ENCODE assay signal across 17 mouse cellular contexts in genomic region chr10:79595590-79595929, GRCm38 (mm10). TPM values are rescaled to one million over a fixed set of nuclear protein-coding genes. Genes with fewer than 3 reads are reported as not detected.
DNase-seq lines count a peak whose midpoint lies in the region; ATAC-seq and TF ChIP-seq lines count a peak whose summit lies in the region.
"Had no signal": no experiment of that assay in that cellular context is flagged by ENCODE, and none has a peak within 500 bp of the region (broad histone marks: within the 10 kb centered on the region; RNA-seq: fewer than 3 reads in every experiment).

No protein-coding gene starts in this region.

- no peak for TF ChIP-seq EP300 in CH12.LX (IDR thresholded peaks at IDR 0.05; ENCODE audit: low read length)

- DNase-seq in hindbrain, embryonic 11.5 days (ENCODE audit: low spot score): no peak
- no peak for DNase-seq in hindbrain, embryonic 10.5 days (ENCODE audit: low spot score)
- peak; percentile 86 for DNase-seq in liver, adult 2 months (ENCODE audit: extremely low read depth, low read depth, low spot score)
- DNase-seq in CH12.LX (ENCODE audit: extremely low read depth): no peak
- DNase-seq in ovary, postnatal 10 days (ENCODE audit: low spot score): no peak

- no peak overlapping the region for H3K4me3 ChIP-seq in hindbrain, embryonic 11.5 days (ENCODE audit: low read depth, low read length)
- H3K4me3 ChIP-seq in hindbrain, embryonic 10.5 days: no peak overlapping the region
- no peak overlapping the region for H3K4me3 ChIP-seq in liver, adult 2 months (ENCODE audit: insufficient read depth, low read depth, low read length)
- no peak overlapping the region for H3K4me3 ChIP-seq in liver, embryonic 12.5 days
- H3K4me3 ChIP-seq in CH12.LX (replicated peaks in 1 of 3; ENCODE audit: low read depth in 2 of 3, low read length in 2 of 3, poor library complexity in 1 of 3): no peak overlapping the region
- no peak overlapping the region for H3K4me3 ChIP-seq in hindbrain, embryonic 16.5 days (ENCODE audit: low read length)
- H3K4me3 ChIP-seq: embryonic facial prominence, embryonic 12.5 days; lung, embryonic 15.5 days had no signal

- peak; percentile 47; the same call in 1 of the 2 replicates for ATAC-seq in hindbrain, embryonic 11.5 days (ENCODE audit: low FRiP score)
- ATAC-seq in liver, embryonic 12.5 days: no peak
- peak; percentile 28; the same call in 1 of the 2 replicates for ATAC-seq in hindbrain, embryonic 16.5 days

- H3K4me1 ChIP-seq in hindbrain, embryonic 11.5 days (replicated peaks; ENCODE audit: control insufficient read depth, insufficient read depth, low read length): no peaks in the 10 kb centered on the region
- H3K4me1 ChIP-seq in hindbrain, embryonic 10.5 days (replicated peaks): peaks cover 9% of the 10 kb centered on the region; the same call in 1 of the 2 replicates
- peaks cover 6% of the 10 kb centered on the region; the same call in 1 of the 2 replicates for H3K4me1 ChIP-seq in liver, adult 2 months (ENCODE audit: control insufficient read depth, insufficient read depth, low read length)
- H3K4me1 ChIP-seq in liver, embryonic 12.5 days: peaks cover 8% of the 10 kb centered on the region; the same call in 1 of the 2 replicates
- peaks cover 7 to 12% of the 10 kb centered on the region in 2 experiments for H3K4me1 ChIP-seq in CH12.LX (ENCODE audit: control insufficient read depth in 1 of 2, insufficient read depth in 2 of 2)
- H3K4me1 ChIP-seq in hindbrain, embryonic 16.5 days (ENCODE audit: control insufficient read depth, insufficient read depth, low read depth, low read length): no peaks in the 10 kb centered on the region
- H3K4me1 ChIP-seq: embryonic facial prominence, embryonic 12.5 days; lung, embryonic 15.5 days had no signal

- H3K27me3 ChIP-seq in hindbrain, embryonic 11.5 days (ENCODE audit: control insufficient read depth, insufficient read depth, low read length): 0 out of 2 replicates have a peak, but pooled peaks cover 4% of the 10 kb centered on the region
- peaks cover 23% of the 10 kb centered on the region for H3K27me3 ChIP-seq in hindbrain, embryonic 10.5 days (ENCODE audit: insufficient read depth, poor library complexity, severe bottlenecking)
- H3K27me3 ChIP-seq in liver, adult 2 months (ENCODE audit: control insufficient read depth, insufficient read depth, low read length): no peaks in the 10 kb centered on the region
- H3K27me3 ChIP-seq in liver, embryonic 12.5 days (replicated peaks): peaks cover 29% of the 10 kb centered on the region; the same call in 1 of the 2 replicates
- H3K27me3 ChIP-seq in CH12.LX (replicated peaks): peaks cover 61% of the 10 kb centered on the region
- H3K27me3 ChIP-seq in hindbrain, embryonic 16.5 days (replicated peaks; ENCODE audit: control insufficient read depth, insufficient read depth, low read length): peaks cover 3% of the 10 kb centered on the region

- TF ChIP-seq POLR2A in liver, adult 2 months (IDR thresholded peaks at IDR 0.05; ENCODE audit: extremely low read depth, insufficient read depth, low read length): no peak
- no peak for TF ChIP-seq POLR2A in CH12.LX (IDR thresholded peaks at IDR 0.05; ENCODE audit: low read depth, low read length)

- in situ Hi-C loops in CH12.LX (cut with MboI; ENCODE audit: low pct_ligation_motif_present, low pct_unique_long_range_greater_than_20kb, low sequenced_read_pairs): loop anchor here (5.0 kb wide), 1 partner anchor 52 kb away; the partner anchor contains the start of gene Odf3l2

- H3K27ac ChIP-seq in hindbrain, embryonic 11.5 days (ENCODE audit: low read depth, low read length): no peak overlapping the region
- H3K27ac ChIP-seq in hindbrain, embryonic 10.5 days: no peak overlapping the region
- H3K27ac ChIP-seq in liver, adult 2 months (replicated peaks; ENCODE audit: insufficient read depth, low read depth, low read length): peak overlapping the region; percentile 78
- no peak overlapping the region for H3K27ac ChIP-seq in liver, embryonic 12.5 days
- H3K27ac ChIP-seq in CH12.LX (ENCODE audit: insufficient read depth, low read depth): no peak overlapping the region
- no peak overlapping the region for H3K27ac ChIP-seq in hindbrain, embryonic 16.5 days (ENCODE audit: low read depth, low read length)
- H3K27ac ChIP-seq: embryonic facial prominence, embryonic 12.5 days; lung, embryonic 15.5 days had no signal

- H3K4me2 ChIP-seq in hindbrain, embryonic 11.5 days (replicated peaks; ENCODE audit: low read depth, low read length): no peak overlapping the region
- H3K4me2 ChIP-seq in liver, embryonic 12.5 days: no peak overlapping the region
- H3K4me2 ChIP-seq in CH12.LX (ENCODE audit: insufficient read depth, low read depth, poor library complexity, severe bottlenecking): 0 out of 2 replicates have a peak overlapping the region, but pooled peaks have one; percentile 10
- no peak overlapping the region for H3K4me2 ChIP-seq in hindbrain, embryonic 16.5 days (ENCODE audit: low read length)
- H3K4me2 ChIP-seq: embryonic facial prominence, embryonic 12.5 days; lung, embryonic 15.5 days had no signal

- dilution Hi-C loops in CH12.LX (cut with MboI; ENCODE audit: extremely low pct_ligation_motif_present, extremely low pct_unique_long_range_greater_than_20kb, low sequenced_read_pairs): no loop called here

- H3K79me2 ChIP-seq in liver, adult 2 months (ENCODE audit: control insufficient read depth, insufficient read depth, low read length): no peaks in the 10 kb centered on the region
- no peaks in the 10 kb centered on the region for H3K79me2 ChIP-seq in CH12.LX (replicated peaks; ENCODE audit: control insufficient read depth, extremely low read depth, insufficient read depth, poor library complexity, severe bottlenecking)

- TF ChIP-seq RAD21 in CH12.LX (IDR thresholded peaks at IDR 0.05; ENCODE audit: low read depth, low read length): no peak

- H3K36me3 ChIP-seq in hindbrain, embryonic 11.5 days (ENCODE audit: control insufficient read depth, insufficient read depth, low read length): no peaks in the 10 kb centered on the region
- no peaks in the 10 kb centered on the region for H3K36me3 ChIP-seq in hindbrain, embryonic 10.5 days
- no peaks in the 10 kb centered on the region for H3K36me3 ChIP-seq in liver, adult 2 months (ENCODE audit: control insufficient read depth, insufficient read depth, low read length)
- no peaks in the 10 kb centered on the region for H3K36me3 ChIP-seq in liver, embryonic 12.5 days
- no peaks in the 10 kb centered on the region for H3K36me3 ChIP-seq in CH12.LX (replicated peaks in 1 of 2; ENCODE audit: control insufficient read depth in 1 of 2, insufficient read depth in 1 of 2, low read length in 1 of 2)
- no peaks in the 10 kb centered on the region for H3K36me3 ChIP-seq in hindbrain, embryonic 16.5 days (ENCODE audit: control insufficient read depth, insufficient read depth, low read length)
- H3K36me3 ChIP-seq: embryonic facial prominence, embryonic 12.5 days; lung, embryonic 15.5 days had no signal

- TF ChIP-seq CTCF in liver, adult 2 months (IDR thresholded peaks at IDR 0.05; ENCODE audit: low read depth, low read length): no peak
- no peak for TF ChIP-seq CTCF in CH12.LX (conservative IDR thresholded peaks at IDR 0.05 in 1 of 2, IDR thresholded peaks at IDR 0.05 in 1 of 2; ENCODE audit: low read depth in 2 of 2, low read length in 2 of 2)

- WGBS in hindbrain, embryonic 11.5 days: 64% methylated on average over 8 of the region's 8 CpGs
- WGBS in hindbrain, embryonic 10.5 days: 59% methylated on average over 8 of the region's 8 CpGs
- 11% methylated on average over 8 of the region's 8 CpGs for WGBS in liver, adult 2 months
- 41% methylated on average over 8 of the region's 8 CpGs for WGBS in liver, embryonic 12.5 days (ENCODE audit: insufficient replicate concordance)
- 59% methylated on average over 8 of the region's 8 CpGs for WGBS in hindbrain, embryonic 16.5 days

- H3K9ac ChIP-seq in hindbrain, embryonic 11.5 days (ENCODE audit: low read depth, low read length): no peak overlapping the region
- H3K9ac ChIP-seq in liver, adult 2 months (ENCODE audit: low read depth, low read length): peak overlapping the region; percentile 40; the same call in 1 of the 2 replicates
- no peak overlapping the region for H3K9ac ChIP-seq in liver, embryonic 12.5 days
- no peak overlapping the region for H3K9ac ChIP-seq in CH12.LX (ENCODE audit: insufficient read depth, low read depth)
- H3K9ac ChIP-seq in hindbrain, embryonic 16.5 days (ENCODE audit: low read depth, low read length): no peak overlapping the region
- H3K9ac ChIP-seq: embryonic facial prominence, embryonic 12.5 days; lung, embryonic 15.5 days had no signal

- no peaks in the 10 kb centered on the region for H3K9me3 ChIP-seq in hindbrain, embryonic 11.5 days (ENCODE audit: control insufficient read depth, low read length)
- H3K9me3 ChIP-seq in hindbrain, embryonic 10.5 days: no peaks in the 10 kb centered on the region
- H3K9me3 ChIP-seq in liver, embryonic 12.5 days (replicated peaks): no peaks in the 10 kb centered on the region
- peaks cover 6% of the 10 kb centered on the region for H3K9me3 ChIP-seq in CH12.LX (replicated peaks; ENCODE audit: low read length)
- no peaks in the 10 kb centered on the region; the same call in 1 of the 2 replicates for H3K9me3 ChIP-seq in hindbrain, embryonic 16.5 days (ENCODE audit: control insufficient read depth, low read length)
- H3K9me3 ChIP-seq: embryonic facial prominence, embryonic 12.5 days; lung, embryonic 15.5 days had no signal

RNA-seq across cellular contexts. Expression of gene Theg, which starts 8.4 kb away (rescaled TPM):
- not detected in 2 replicates for polyA plus RNA-seq in hindbrain, embryonic 11.5 days (2014; fragmentation: Nextera tagmentation; extraction: Ambion mirVana)
- not detected in 2 replicates for polyA plus RNA-seq in hindbrain, embryonic 10.5 days (2016; fragmentation: Nextera tagmentation; extraction: Ambion mirVana)
- not detected in 2 replicates for total RNA-seq in liver, adult 2 months (2014; rRNA removed)
- polyA plus RNA-seq in liver, adult 2 months (2012; rRNA removed): not detected in 2 replicates
- not detected in 2 replicates for polyA plus RNA-seq in liver, embryonic 12.5 days (2016; fragmentation: Nextera tagmentation; extraction: Ambion mirVana)
- total RNA-seq in CH12.LX (2012; rRNA removed) (not detected in 2 replicates), CH12.LX (2014; rRNA removed) (not detected in 2 replicates)
- not detected in 2 replicates for polyA plus RNA-seq in CH12.LX (2012; ENCODE audit: insufficient read length, low read depth)
- not detected in 2 replicates for polyA plus RNA-seq in hindbrain, embryonic 16.5 days (2015; fragmentation: Nextera tagmentation; extraction: Ambion mirVana)
- total RNA-seq: ES-E14; gastrocnemius, postnatal 14 days; heart, adult 8-10 months; heart, postnatal 10 days; megakaryocyte progenitor cell, adult 5-6 weeks had no signal
- polyA plus RNA-seq: C2C12; embryonic facial prominence, embryonic 12.5 days; limb, embryonic 11.5 days; lung, embryonic 15.5 days had no signal

RNA-seq across cellular contexts. Expression of gene C2cd4c, which starts 18.3 kb away (rescaled TPM):
- polyA plus RNA-seq in hindbrain, embryonic 11.5 days (2014; fragmentation: Nextera tagmentation; extraction: Ambion mirVana): 0.06 and 0.19 TPM in 2 replicates
- 0.02 and 0.07 TPM in 2 replicates for polyA plus RNA-seq in hindbrain, embryonic 10.5 days (2016; fragmentation: Nextera tagmentation; extraction: Ambion mirVana)
- total RNA-seq in liver, adult 2 months (2014; rRNA removed): not detected in 2 replicates
- 0.06 and 0.10 TPM in 2 replicates for polyA plus RNA-seq in liver, adult 2 months (2012; rRNA removed)
- not detected in 2 replicates for polyA plus RNA-seq in liver, embryonic 12.5 days (2016; fragmentation: Nextera tagmentation; extraction: Ambion mirVana)
- total RNA-seq in CH12.LX (2012; rRNA removed) (0.04 TPM in 1 of 2 replicates, not detected in the other), CH12.LX (2014; rRNA removed) (not detected in 2 replicates)
- not detected in 2 replicates for polyA plus RNA-seq in CH12.LX (2012; ENCODE audit: insufficient read length, low read depth)
- polyA plus RNA-seq in hindbrain, embryonic 16.5 days (2015; fragmentation: Nextera tagmentation; extraction: Ambion mirVana): 0.62 and 0.70 TPM in 2 replicates
- total RNA-seq: heart, postnatal 10 days; megakaryocyte progenitor cell, adult 5-6 weeks had no signal
- polyA plus RNA-seq: limb, embryonic 11.5 days; lung, embryonic 15.5 days had no signal

RNA-seq across cellular contexts. Expression of gene Mier2, which starts 40.6 kb away (rescaled TPM):
- 35.4 and 37.8 TPM in 2 replicates for polyA plus RNA-seq in hindbrain, embryonic 11.5 days (2014; fragmentation: Nextera tagmentation; extraction: Ambion mirVana)
- polyA plus RNA-seq in hindbrain, embryonic 10.5 days (2016; fragmentation: Nextera tagmentation; extraction: Ambion mirVana): 70.0 and 77.2 TPM in 2 replicates
- 5.9 and 8.2 TPM in 2 replicates for total RNA-seq in liver, adult 2 months (2014; rRNA removed)
- 22.2 and 35.3 TPM in 2 replicates for polyA plus RNA-seq in liver, adult 2 months (2012; rRNA removed)
- polyA plus RNA-seq in liver, embryonic 12.5 days (2016; fragmentation: Nextera tagmentation; extraction: Ambion mirVana): 20.1 and 20.5 TPM in 2 replicates
- 26.7 and 27.8 TPM in 2 replicates for total RNA-seq in CH12.LX (2012; rRNA removed)
- 20.7 and 22.4 TPM in 2 replicates for total RNA-seq in CH12.LX (2014; rRNA removed)
- 25.5 and 30.2 TPM in 2 replicates for polyA plus RNA-seq in CH12.LX (2012; ENCODE audit: insufficient read length, low read depth)
- polyA plus RNA-seq in hindbrain, embryonic 16.5 days (2015; fragmentation: Nextera tagmentation; extraction: Ambion mirVana): 56.5 and 67.4 TPM in 2 replicates

RNA-seq across cellular contexts. Expression of gene Shc2, which starts 42.2 kb away (rescaled TPM):
- polyA plus RNA-seq in hindbrain, embryonic 11.5 days (2014; fragmentation: Nextera tagmentation; extraction: Ambion mirVana): 11.7 and 12.4 TPM in 2 replicates
- 20.5 and 22.6 TPM in 2 replicates for polyA plus RNA-seq in hindbrain, embryonic 10.5 days (2016; fragmentation: Nextera tagmentation; extraction: Ambion mirVana)
- total RNA-seq in liver, adult 2 months (2014; rRNA removed): 0.07 and 0.09 TPM in 2 replicates
- 0.07 and 0.10 TPM in 2 replicates for polyA plus RNA-seq in liver, adult 2 months (2012; rRNA removed)
- 1.2 TPM in 2 replicates for polyA plus RNA-seq in liver, embryonic 12.5 days (2016; fragmentation: Nextera tagmentation; extraction: Ambion mirVana)
- total RNA-seq in CH12.LX (2012; rRNA removed) (not detected in 2 replicates), CH12.LX (2014; rRNA removed) (not detected in 2 replicates)
- polyA plus RNA-seq in CH12.LX (2012; ENCODE audit: insufficient read length, low read depth): not detected in 2 replicates
- 13.7 and 27.7 TPM in 2 replicates for polyA plus RNA-seq in hindbrain, embryonic 16.5 days (2015; fragmentation: Nextera tagmentation; extraction: Ambion mirVana)
- total RNA-seq: megakaryocyte progenitor cell, adult 5-6 weeks had no signal

RNA-seq across cellular contexts. Expression of gene Odf3l2, which starts 50.0 kb away (rescaled TPM):
- not detected in 2 replicates for polyA plus RNA-seq in hindbrain, embryonic 11.5 days (2014; fragmentation: Nextera tagmentation; extraction: Ambion mirVana)
- not detected in 2 replicates for polyA plus RNA-seq in hindbrain, embryonic 10.5 days (2016; fragmentation: Nextera tagmentation; extraction: Ambion mirVana)
- total RNA-seq in liver, adult 2 months (2014; rRNA removed): not detected in 2 replicates
- polyA plus RNA-seq in liver, adult 2 months (2012; rRNA removed): not detected in 2 replicates
- not detected in 2 replicates for polyA plus RNA-seq in liver, embryonic 12.5 days (2016; fragmentation: Nextera tagmentation; extraction: Ambion mirVana)
- total RNA-seq in CH12.LX (2012; rRNA removed) (not detected in 2 replicates), CH12.LX (2014; rRNA removed) (not detected in 2 replicates)
- polyA plus RNA-seq in CH12.LX (2012; ENCODE audit: insufficient read length, low read depth): not detected in 2 replicates
- polyA plus RNA-seq in hindbrain, embryonic 16.5 days (2015; fragmentation: Nextera tagmentation; extraction: Ambion mirVana): 0.37 and 0.89 TPM in 2 replicates
- total RNA-seq: ES-E14; heart, adult 8-10 months; heart, postnatal 10 days; megakaryocyte progenitor cell, adult 5-6 weeks had no signal
- polyA plus RNA-seq: C2C12; embryonic facial prominence, embryonic 12.5 days; limb, embryonic 11.5 days; lung, embryonic 15.5 days; testis, adult 2 months had no signal
